Mouse (Mus musculus) megakaryocyte, embryonic 14.5 days (primary cell): ENCODE results near the gene Mrvi1. TPM values are rescaled to one million over a fixed set of nuclear protein-coding genes. Genes with fewer than 3 reads are reported as not detected.

Source experiments
- H3K27me3 ChIP-seq: replicated peaks from 2 replicates; pipeline ENCODE3; 2012; ENCODE audit warnings: inconsistent platforms
- H3K36me3 ChIP-seq: replicated peaks from 2 replicates; pipeline ENCODE3; 2012; ENCODE audit warnings: low read length, inconsistent platforms, mixed read lengths
- H3K4me1 ChIP-seq: 2 replicates; pipeline ENCODE4 v1.6.1; 2012; ENCODE audit warnings: inconsistent platforms
- H3K4me3 ChIP-seq: replicated peaks from 2 replicates; pipeline ENCODE3; 2012; ENCODE audit warnings: moderate library complexity, mild to moderate bottlenecking, inconsistent platforms
- H3K9me3 ChIP-seq: 2 replicates; pipeline ENCODE4 v1.6.1; 2012; ENCODE audit warnings: inconsistent platforms
- FLI1 ChIP-seq: IDR thresholded peaks from 2 replicates; pipeline ENCODE4 v1.6.1; 2012; ENCODE audit warnings: low read length, inconsistent platforms, mixed read lengths
- GATA1 ChIP-seq: IDR thresholded peaks from 3 replicates; pipeline ENCODE4 v1.6.1; 2012; ENCODE audit warnings: mixed read lengths, low read length, inconsistent platforms, borderline replicate concordance
- polyA plus RNA-seq: library from polyadenylated mRNA; stranded (reverse); fragments of >175 nt; gene quantifications from 2 replicates; pipeline ENCODE4 v1.2.3, GENCODE M21; 2012; ENCODE audit warnings: low replicate concordance; ENCODE audit not compliant: insufficient read depth

The Mrvi1 gene
- polyA plus RNA-seq, 1 experiment: 149 TPM

- peaks cover 62% of the 10 kb centered on the region for H3K4me1 ChIP-seq
- TF ChIP-seq FLI1 (no peak), GATA1 (no peak)
- peaks cover 98% of the 10 kb centered on the region for H3K36me3 ChIP-seq
- no peaks in the 10 kb centered on the region for H3K27me3 ChIP-seq
- no peak overlapping the region for H3K4me3 ChIP-seq
- no peaks in the 10 kb centered on the region for H3K9me3 ChIP-seq
These were observed 160.6 kb downstream of the Mrvi1 start for GRCm38 (mm10) chr7:110821653-110822052.

DNA sequence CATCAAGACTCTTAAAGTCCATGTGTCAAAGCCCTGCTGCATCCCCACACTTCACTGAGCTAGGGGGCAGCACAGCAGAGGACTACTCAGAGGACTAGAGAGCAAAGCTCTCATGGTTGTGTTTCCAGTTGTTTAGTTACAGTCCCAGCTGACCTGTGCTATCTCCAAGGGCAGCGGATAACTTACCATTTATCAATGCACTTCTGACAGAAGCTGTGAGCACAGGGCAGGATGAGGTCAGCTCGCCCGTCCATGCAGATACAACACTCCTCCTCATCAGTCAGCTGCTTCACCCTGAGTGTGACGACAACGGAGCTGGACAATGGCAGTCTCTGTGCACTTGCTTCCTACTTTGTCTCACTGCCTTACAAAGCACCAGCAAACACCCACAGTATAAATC, 161.2 kb downstream of the Mrvi1 start:
- peak overlapping the region; percentile 14 for H3K4me3 ChIP-seq
- no peaks in the 10 kb centered on the region for H3K27me3 ChIP-seq
- H3K4me1 ChIP-seq: peaks cover 66% of the 10 kb centered on the region
- H3K36me3 ChIP-seq: peaks cover 95% of the 10 kb centered on the region
- TF ChIP-seq GATA1: no peak
- H3K9me3 ChIP-seq: no peaks in the 10 kb centered on the region

DNA sequence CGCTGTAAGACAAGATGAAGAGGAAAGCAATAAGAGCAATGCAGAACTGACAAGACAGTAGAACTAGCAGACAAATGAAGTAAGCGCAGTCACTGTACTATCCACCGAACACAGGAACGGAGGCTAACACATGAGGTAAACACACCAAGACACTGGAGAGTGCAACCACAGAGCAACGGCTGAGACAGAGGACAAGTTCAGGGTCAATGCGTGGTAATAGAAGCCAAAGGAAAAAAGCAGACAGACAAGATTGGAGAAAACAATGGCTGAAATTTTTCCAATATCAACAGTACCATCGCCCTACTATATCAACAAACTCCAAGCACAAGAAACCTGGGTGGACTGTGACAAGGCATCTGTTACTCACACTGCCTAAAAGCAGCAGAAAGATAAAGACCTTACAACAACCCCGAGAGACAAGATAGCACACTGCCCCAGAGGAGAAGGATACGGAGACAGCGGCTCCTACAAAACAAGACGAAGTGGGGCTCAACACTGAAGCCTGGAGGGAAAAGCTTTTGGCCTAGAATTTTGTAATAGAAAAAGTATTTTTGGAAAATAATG, 163.4 kb downstream of the Mrvi1 start:
- H3K4me1 ChIP-seq: peaks cover 47% of the 10 kb centered on the region

More for the DNA sequence above, 163.4 kb downstream of the Mrvi1 start:
- H3K9me3 ChIP-seq: no peaks in the 10 kb centered on the region
- H3K4me3 ChIP-seq: no peak overlapping the region
- TF ChIP-seq FLI1 (no peak), GATA1 (no peak)
- H3K36me3 ChIP-seq: peaks cover 97% of the 10 kb centered on the region
- no peaks in the 10 kb centered on the region for H3K27me3 ChIP-seq

Other genes starting within 250 kb of the Mrvi1 start
- 1.6 TPM in 2 replicates for gene Ampd3, start 214.3 kb downstream of the Mrvi1 start, polyA plus RNA-seq
- 1.8 TPM in 1 of 2 replicates, not detected in the other for gene Rnf141, start 138.0 kb downstream of the Mrvi1 start, polyA plus RNA-seq
- gene Lyve1, start 119.2 kb downstream of the Mrvi1 start, polyA plus RNA-seq: 1.7 TPM in 1 of 2 replicates, not detected in the other
- gene Ctr9, start 46.5 kb upstream of the Mrvi1 start, polyA plus RNA-seq: 1.0 and 10.6 TPM in 2 replicates
- gene Eif4g2, start 100.6 kb upstream of the Mrvi1 start, polyA plus RNA-seq: 352 and 517 TPM in 2 replicates